Mouse (Mus musculus): Measurements from ENCODE around the gene Kti12.

DNA sequence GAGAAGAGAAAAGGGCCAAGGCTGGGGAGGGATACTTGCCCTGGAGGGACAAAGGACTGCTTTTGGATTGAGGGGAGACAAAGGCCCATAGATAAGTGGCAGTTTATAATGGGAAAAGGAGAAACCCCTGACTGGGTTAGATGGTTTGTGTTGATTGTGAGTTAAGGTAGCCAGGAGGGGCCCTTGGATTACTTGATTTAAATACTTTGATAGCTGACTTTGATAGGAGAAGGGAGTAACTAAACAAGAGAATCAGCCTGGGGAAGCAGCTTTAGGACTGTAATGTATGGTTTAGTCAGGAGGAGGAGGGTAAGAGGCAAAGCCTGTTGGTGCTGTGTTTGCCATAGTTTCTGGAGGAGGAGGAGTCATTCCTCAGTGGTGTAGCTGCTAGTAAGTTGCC is 4.2 kb upstream of the Kti12 start:
- TF ChIP-seq HCFC1 (IDR thresholded peaks at IDR 0.05; ENCODE audit: borderline replicate concordance, insufficient read depth, low read length) (no peak), CHD2 (IDR thresholded peaks at IDR 0.05; ENCODE audit: low read depth, low read length) (no peak), MAFK (IDR thresholded peaks at IDR 0.05; ENCODE audit: insufficient read depth, low read depth, low read length) (no peak), ZNF384 (IDR thresholded peaks at IDR 0.05; ENCODE audit: low read depth, low read length) (no peak)

Measured in ES-E14 (cell line).